Mouse (Mus musculus) liver, embryonic 14.5 days (tissue): ENCODE measurements at regions not wholly inside any gene's neighbourhood (a gene's known extent, or its start where the extent isn't known, plus 50 kb on each side); places are given as distances from the start of the nearest gene placed in this dataset.

Experiments used
- CTCF ChIP-seq: IDR thresholded peaks from 2 replicates; pipeline ENCODE4 v1.5.1; 2016; ENCODE audit warnings: antibody characterized with exemption, low read depth, control low read depth
- EP300 ChIP-seq: IDR thresholded peaks from 2 replicates; pipeline ENCODE4 v1.6.1; 2016; ENCODE audit warnings: antibody characterized with exemption, low read depth

GRCm38 (mm10) chr11:114495520-114495921 is 172.8 kb upstream of the Rpl38 start:
- TF ChIP-seq CTCF, result no peak
- TF ChIP-seq EP300, result no peak
